Mouse (Mus musculus): Measurements from ENCODE around the gene Zbtb14. TPM values are rescaled to one million over a fixed set of nuclear protein-coding genes. Genes with fewer than 3 reads are reported as not detected.

Gene Zbtb14
- total RNA-seq, 2 experiments from 2014 or later, result 5.9 to 6.1 TPM

GRCm38 (mm10) chr17:69439571-69440480 lies 57.0 kb downstream of the Zbtb14 start:
- DNase-seq, result peak in 1 of 2 experiments; percentile 4
- intact Hi-C loops (cut with DNase I), result no loop called here

Other genes with a start within 250 kb of the Zbtb14 start
- not detected for gene Akain1, start 56.3 kb downstream of the Zbtb14 start, total RNA-seq (2021)

Measured in gastrocnemius, postnatal 36 days (tissue).